In the genomic region with DNA sequence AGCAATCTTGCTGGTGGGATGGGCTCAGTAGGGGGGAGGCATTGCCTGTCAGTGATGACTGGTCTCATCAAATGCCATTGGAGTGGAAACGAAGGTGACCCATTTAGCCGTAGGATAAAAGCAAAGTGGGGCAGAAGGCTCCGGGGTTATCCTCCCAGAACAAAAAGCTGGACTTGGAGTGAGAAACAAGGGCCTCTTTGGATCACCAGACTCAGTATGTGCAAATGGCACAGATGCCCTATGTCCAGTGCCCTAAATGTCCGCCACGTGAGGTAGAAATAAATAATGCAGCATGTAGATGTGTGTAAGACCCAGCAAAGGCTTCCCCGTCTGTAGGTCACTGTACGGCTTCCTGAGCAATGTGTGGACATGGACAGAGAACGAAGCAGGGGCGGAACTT, we compare ENCODE assay signal across 20 mouse cellular contexts.
DNase-seq lines count a peak whose midpoint lies in the region; ATAC-seq lines count a peak whose summit lies in the region.
"Had no signal": no experiment of that assay in that cellular context is flagged by ENCODE, and none has a peak within 500 bp of the region (broad histone marks: within the 10 kb centered on the region; RNA-seq: fewer than 3 reads in every experiment).

No protein-coding gene starts in this region.

- H3K9ac ChIP-seq in forebrain, embryonic 12.5 days: no peak overlapping the region
- no peak overlapping the region for H3K9ac ChIP-seq in forebrain, embryonic 15.5 days (replicated peaks)
- H3K9ac ChIP-seq in midbrain, embryonic 16.5 days (ENCODE audit: low read depth, low read length): no peak overlapping the region

- peak overlapping the region; percentile 13; the same call in 1 of the 2 replicates for H3K4me2 ChIP-seq in forebrain, embryonic 12.5 days
- H3K4me2 ChIP-seq in forebrain, embryonic 15.5 days (replicated peaks): no peak overlapping the region
- H3K4me2 ChIP-seq in midbrain, embryonic 16.5 days (ENCODE audit: low read length): no peak overlapping the region

- no peaks in the 10 kb centered on the region for H3K9me3 ChIP-seq in forebrain, embryonic 12.5 days
- H3K9me3 ChIP-seq in forebrain, embryonic 15.5 days: no peaks in the 10 kb centered on the region
- H3K9me3 ChIP-seq in midbrain, embryonic 10.5 days (replicated peaks): no peaks in the 10 kb centered on the region
- H3K9me3 ChIP-seq in midbrain, embryonic 16.5 days (replicated peaks; ENCODE audit: control insufficient read depth, low read length, poor library complexity, severe bottlenecking): no peaks in the 10 kb centered on the region

- no peaks in the 10 kb centered on the region for H3K36me3 ChIP-seq in forebrain, embryonic 12.5 days (replicated peaks)
- H3K36me3 ChIP-seq in forebrain, embryonic 15.5 days: no peaks in the 10 kb centered on the region
- no peaks in the 10 kb centered on the region for H3K36me3 ChIP-seq in midbrain, embryonic 10.5 days
- H3K36me3 ChIP-seq in midbrain, embryonic 16.5 days (ENCODE audit: control insufficient read depth, insufficient read depth, low read length): no peaks in the 10 kb centered on the region
- H3K36me3 ChIP-seq: G1E had no signal

- H3K27me3 ChIP-seq in forebrain, embryonic 12.5 days: peaks cover 6% of the 10 kb centered on the region
- H3K27me3 ChIP-seq in forebrain, embryonic 15.5 days: no peaks in the 10 kb centered on the region
- peaks cover 32% of the 10 kb centered on the region for H3K27me3 ChIP-seq in midbrain, embryonic 10.5 days (ENCODE audit: low read depth, poor library complexity, severe bottlenecking)
- H3K27me3 ChIP-seq in midbrain, embryonic 16.5 days (ENCODE audit: control insufficient read depth, insufficient read depth, low read depth, low read length): no peaks in the 10 kb centered on the region
- H3K27me3 ChIP-seq: CH12.LX, Patski had no signal

- WGBS in forebrain, embryonic 12.5 days: 64% methylated on average over 9 of the region's 9 CpGs
- 61% methylated on average over 9 of the region's 9 CpGs for WGBS in forebrain, embryonic 15.5 days
- WGBS in midbrain, embryonic 10.5 days: 64% methylated on average over 9 of the region's 9 CpGs
- WGBS in midbrain, embryonic 16.5 days: 55% methylated on average over 9 of the region's 9 CpGs

- H3K4me3 ChIP-seq in forebrain, embryonic 12.5 days (replicated peaks): no peak overlapping the region
- no peak overlapping the region for H3K4me3 ChIP-seq in forebrain, embryonic 15.5 days
- H3K4me3 ChIP-seq in midbrain, embryonic 10.5 days: 0 out of 2 replicates have a peak overlapping the region, but pooled peaks have one; percentile 52
- no peak overlapping the region for H3K4me3 ChIP-seq in midbrain, embryonic 16.5 days (ENCODE audit: low read depth, low read length)

- H3K4me1 ChIP-seq in forebrain, embryonic 12.5 days: peaks cover 31% of the 10 kb centered on the region
- H3K4me1 ChIP-seq in forebrain, embryonic 15.5 days: peaks cover 16% of the 10 kb centered on the region
- peaks cover 25% of the 10 kb centered on the region for H3K4me1 ChIP-seq in midbrain, embryonic 10.5 days
- peaks cover 16% of the 10 kb centered on the region for H3K4me1 ChIP-seq in midbrain, embryonic 16.5 days (ENCODE audit: control insufficient read depth, insufficient read depth, low read length)

- no peak overlapping the region for H3K27ac ChIP-seq in forebrain, embryonic 12.5 days
- H3K27ac ChIP-seq in forebrain, embryonic 15.5 days (replicated peaks): no peak overlapping the region
- peak overlapping the region; percentile 73; the same call in 1 of the 2 replicates for H3K27ac ChIP-seq in midbrain, embryonic 10.5 days (replicated peaks)
- no peak overlapping the region for H3K27ac ChIP-seq in midbrain, embryonic 16.5 days (ENCODE audit: low read length)

- ATAC-seq in forebrain, embryonic 12.5 days (ENCODE audit: low FRiP score): no peak
- no peak for ATAC-seq in forebrain, embryonic 15.5 days (replicated peaks)
- no peak for ATAC-seq in midbrain, embryonic 16.5 days
- ATAC-seq: forebrain, postnatal 0 days; inflammation-experienced regulatory T-cells, adult 6 months; intestine, embryonic 16.5 days had no signal

- no peak for DNase-seq in midbrain, embryonic 10.5 days (ENCODE audit: low spot score)
- peak; percentile 58 for DNase-seq in retina, embryonic 14.5 days (ENCODE audit: low spot score)
- no peak for DNase-seq in layer of hippocampus, postnatal 14 days (ENCODE audit: low spot score in 2 of 2)
- DNase-seq: adrenal gland, postnatal 10 days; adrenal gland, postnatal 36 days; B cell, adult 2 months; cerebellum, adult 18-20 months; cerebellum, adult 9-10 months; cerebellum, postnatal 14 days; forebrain, postnatal 0 days; gastrocnemius, postnatal 14 days; heart, adult 11 months had no signal
